Mouse (Mus musculus) lung, adult 2 months (tissue): ENCODE measurements around the gene Pik3r2. TPM values are rescaled to one million over a fixed set of nuclear protein-coding genes. Genes with fewer than 3 reads are reported as not detected.

Experiments used
- DNase-seq: peaks from one replicate; pipeline ENCODE4 v3.0.0; 2022
- H3K4me1 ChIP-seq: fragments of 200-500 bp; 2 replicates; pipeline ENCODE4 v1.6.1; 2011; ENCODE audit warnings: low read length; ENCODE audit not compliant: control insufficient read depth, insufficient read depth
- H3K4me3 ChIP-seq: fragments of 200-500 bp; replicated peaks from 2 replicates; pipeline ENCODE3; 2011; ENCODE audit warnings: low read depth, mild to moderate bottlenecking, control low read depth, low read length; ENCODE audit errors: extremely low read depth
- CTCF ChIP-seq: fragments of 200-500 bp; IDR thresholded peaks from 2 replicates; pipeline ENCODE4 v1.5.1; 2011; ENCODE audit warnings: mild to moderate bottlenecking, low read length, control low read depth; ENCODE audit not compliant: insufficient read depth
- POLR2A ChIP-seq: fragments of 200-500 bp; IDR thresholded peaks from 2 replicates; pipeline ENCODE4 v1.6.1; 2011; ENCODE audit warnings: low read depth, mild to moderate bottlenecking, control low read depth, low read length, borderline replicate concordance; ENCODE audit errors: extremely low read depth
- WGBS: fragments of 180-500 bp; shearing (Covaris S2); methylation state at CpG from one replicate; pipeline ENCODE4 v1.1.7; 2018; 5-methylcytosine and 5-hydroxymethylcytosine counted together
- polyA plus RNA-seq: library from polyadenylated mRNA; depleted of rRNA; stranded (reverse); fragments of >200 nt; gene quantifications from 2 replicates; pipeline ENCODE4 v1.2.3, GENCODE M21; 2012

Pik3r2 gene
- polyA plus RNA-seq, 1 experiment: 112 TPM

GRCm38 (mm10) chr8:70792700-70793099 is 16.2 kb upstream of the Pik3r2 start:
- DNase-seq: no peak
- WGBS: 2% methylated on average over 19 of the region's 20 CpGs
- Histone ChIP-seq H3K4me1 (peaks cover 16% of the 10 kb centered on the region), H3K4me3 (peak overlapping the region; percentile 59)
- TF ChIP-seq CTCF: no peak
- no peak for TF ChIP-seq POLR2A

- peak; percentile 70 for TF ChIP-seq POLR2A
- TF ChIP-seq CTCF: no peak
- DNase-seq: peak; percentile 99
- Histone ChIP-seq H3K4me1 (peaks cover 16% of the 10 kb centered on the region), H3K4me3 (peak overlapping the region; percentile 69)
- WGBS: under 1% methylated on average over 57 of the region's 58 CpGs
These were observed 15.6 kb upstream of the Pik3r2 start for GRCm38 (mm10) chr8:70791975-70792691.

GRCm38 (mm10) chr8:70791294-70791701 is 14.8 kb upstream of the Pik3r2 start:
- TF ChIP-seq POLR2A (no peak), CTCF (no peak)
- peak; percentile 33 for DNase-seq
- peaks cover 16% of the 10 kb centered on the region for H3K4me1 ChIP-seq
- 25% methylated on average over 7 of the region's 7 CpGs for WGBS
- peak overlapping the region; percentile 69 for H3K4me3 ChIP-seq

- WGBS: 63% methylated on average over 8 of the region's 8 CpGs
- TF ChIP-seq CTCF (no peak), POLR2A (no peak)
- no peak overlapping the region for H3K4me3 ChIP-seq
- H3K4me1 ChIP-seq: peaks cover 16% of the 10 kb centered on the region
- no peak for DNase-seq
These were observed 14.3 kb upstream of the Pik3r2 start for GRCm38 (mm10) chr8:70790846-70791245.

- no peak for DNase-seq
- TF ChIP-seq POLR2A (no peak), CTCF (no peak)
- Histone ChIP-seq H3K4me3 (no peak overlapping the region), H3K4me1 (peaks cover 16% of the 10 kb centered on the region)
- WGBS: 83% methylated on average over 10 of the region's 10 CpGs
These were observed 12.5 kb upstream of the Pik3r2 start for GRCm38 (mm10) chr8:70789046-70789445.

- H3K4me1 ChIP-seq: peaks cover 16% of the 10 kb centered on the region
- TF ChIP-seq POLR2A (no peak), CTCF (no peak)
- peak; percentile 44 for DNase-seq
- H3K4me3 ChIP-seq: no peak overlapping the region
- 38% methylated on average over 30 of the region's 30 CpGs for WGBS
These were observed 11.6 kb upstream of the Pik3r2 start for GRCm38 (mm10) chr8:70787941-70788667.

- no peak for TF ChIP-seq POLR2A
- no peak for TF ChIP-seq CTCF
- Histone ChIP-seq H3K4me3 (no peak overlapping the region), H3K4me1 (peaks cover 12% of the 10 kb centered on the region)
- DNase-seq: no peak
- 91% methylated on average over 3 of the region's 3 CpGs for WGBS
These were observed 10.5 kb upstream of the Pik3r2 start for GRCm38 (mm10) chr8:70787051-70787445.

GRCm38 (mm10) chr8:70786291-70787050 is 10.0 kb upstream of the Pik3r2 start:
- H3K4me3 ChIP-seq: no peak overlapping the region
- 93% methylated on average over 25 of the region's 25 CpGs for WGBS
- no peak for DNase-seq
- TF ChIP-seq CTCF (no peak), POLR2A (no peak)
- H3K4me1 ChIP-seq: peaks cover 8% of the 10 kb centered on the region

- H3K4me1 ChIP-seq: 0 out of 2 replicates have a peak, but pooled peaks cover 3% of the 10 kb centered on the region
- no peak for DNase-seq
- no peak overlapping the region for H3K4me3 ChIP-seq
- TF ChIP-seq CTCF: no peak
- 73% methylated on average over 11 of the region's 11 CpGs for WGBS
These were observed 3.6 kb upstream of the Pik3r2 start for GRCm38 (mm10) chr8:70780093-70780492.
